Mouse (Mus musculus) G1E-ER4 (cell line): Measurements from ENCODE around the gene Rbks. TPM values are rescaled to one million over a fixed set of nuclear protein-coding genes. Genes with fewer than 3 reads are reported as not detected.

Experiments
- GATA1 ChIP-seq: IDR thresholded peaks from one replicate; pipeline ENCODE4 v1.8.0; 2012; ENCODE audit warnings: low read length, inconsistent platforms
- polyA plus RNA-seq: library from polyadenylated mRNA; stranded (reverse); fragments of >175 nt; gene quantifications from 2 replicates; pipeline ENCODE4 v1.2.3, GENCODE M21; 2012

The Rbks gene
- polyA plus RNA-seq, 1 experiment: 7.9 TPM

- TF ChIP-seq GATA1: no peak
Measured at GRCm38 (mm10) chr5:31644847-31645246, 52.6 kb downstream of the Rbks start.

GRCm38 (mm10) chr5:31644272-31644671, 53.2 kb downstream of the Rbks start:
- TF ChIP-seq GATA1: no peak

GRCm38 (mm10) chr5:31642300-31642699, 55.1 kb downstream of the Rbks start:
- no peak for TF ChIP-seq GATA1

GRCm38 (mm10) chr5:31640542-31640941, 56.9 kb downstream of the Rbks start:
- no peak for TF ChIP-seq GATA1

- TF ChIP-seq GATA1: no peak
Measured at GRCm38 (mm10) chr5:31636636-31637253, 60.7 kb downstream of the Rbks start.

GRCm38 (mm10) chr5:31634679-31635078, 62.7 kb downstream of the Rbks start:
- TF ChIP-seq GATA1: no peak

- no peak for TF ChIP-seq GATA1
Measured at GRCm38 (mm10) chr5:31634161-31634560, 63.3 kb downstream of the Rbks start.

GRCm38 (mm10) chr5:31630064-31630463, 67.4 kb downstream of the Rbks start:
- no peak for TF ChIP-seq GATA1

- TF ChIP-seq GATA1: no peak
Measured at GRCm38 (mm10) chr5:31628555-31628954, 68.9 kb downstream of the Rbks start.

GRCm38 (mm10) chr5:31627562-31628526, 69.6 kb downstream of the Rbks start:
- no peak for TF ChIP-seq GATA1

- TF ChIP-seq GATA1: no peak
Measured at GRCm38 (mm10) chr5:31627117-31627516, 70.3 kb downstream of the Rbks start.

- no peak for TF ChIP-seq GATA1
Measured at GRCm38 (mm10) chr5:31620326-31620725, 77.1 kb downstream of the Rbks start.

GRCm38 (mm10) chr5:31614339-31615025, 82.9 kb downstream of the Rbks start:
- TF ChIP-seq GATA1: no peak

GRCm38 (mm10) chr5:31613852-31614286, 83.6 kb downstream of the Rbks start:
- TF ChIP-seq GATA1: no peak

- no peak for TF ChIP-seq GATA1
Measured at GRCm38 (mm10) chr5:31611186-31611585, 86.2 kb downstream of the Rbks start.
